Mouse (Mus musculus) kidney, embryonic 16.5 days (tissue): ENCODE measurements at regions not wholly inside any gene's neighbourhood (a gene's known extent, or its start where the extent isn't known, plus 50 kb on each side); places are given as distances from the start of the nearest gene placed in this dataset.

Experiments used
- ATAC-seq: fragments of 200-750 bp; cut with Nextera tagmentation; 2 replicates; pipeline ENCODE4 v1.8.0; 2017; ENCODE audit warnings: moderate TSS enrichment; ENCODE audit not compliant: low FRiP score, low TSS enrichment
- H3K27ac ChIP-seq: fragments of 300-500 bp; sonication (generic); 2 replicates; pipeline ENCODE4 v1.5.1; 2014; ENCODE audit warnings: low read length
- H3K27me3 ChIP-seq: fragments of 300-500 bp; sonication (generic); 2 replicates; pipeline ENCODE4 v1.6.1; 2014; ENCODE audit warnings: low read length, control low read depth, mixed read lengths; ENCODE audit not compliant: insufficient read depth
- H3K36me3 ChIP-seq: fragments of 300-500 bp; sonication (generic); 2 replicates; pipeline ENCODE4 v1.6.1; 2014; ENCODE audit warnings: low read length, control low read depth, mixed read lengths; ENCODE audit not compliant: insufficient read depth
- H3K4me1 ChIP-seq: fragments of 300-500 bp; sonication (generic); 2 replicates; pipeline ENCODE4 v1.6.1; 2014; ENCODE audit warnings: low read length, control low read depth, mixed read lengths; ENCODE audit not compliant: insufficient read depth
- H3K4me2 ChIP-seq: fragments of 300-500 bp; sonication (generic); replicated peaks from 2 replicates; pipeline ENCODE4 v1.6.1; 2014; ENCODE audit warnings: low read depth, low read length
- H3K4me3 ChIP-seq: fragments of 300-500 bp; sonication (generic); 2 replicates; pipeline ENCODE4 v1.5.1; 2014; ENCODE audit warnings: mild to moderate bottlenecking, low read length
- H3K9ac ChIP-seq: fragments of 300-500 bp; sonication (generic); replicated peaks from 2 replicates; pipeline ENCODE4 v1.6.1; 2014; ENCODE audit warnings: low read length
- H3K9me3 ChIP-seq: fragments of 300-500 bp; sonication (generic); 2 replicates; pipeline ENCODE4 v1.6.1; 2016; ENCODE audit warnings: low read length, control low read depth
- whole genome bisulfite sequencing: fragments of 180-500 bp; shearing (Covaris S2); extraction: QIAGEN DNeasy Blood & Tissue Kit; methylation state at CpG from one replicate; pipeline ENCODE4 v1.1.7; 2014; 5-methylcytosine and 5-hydroxymethylcytosine counted together

- no peak overlapping the region for H3K4me2 ChIP-seq
- ATAC-seq = no peak
- no peaks in the 10 kb centered on the region for H3K9me3 ChIP-seq
- H3K4me1 ChIP-seq = peaks cover 3% of the 10 kb centered on the region; the same call in 1 of the 2 replicates
- no peaks in the 10 kb centered on the region for H3K27me3 ChIP-seq
- H3K36me3 ChIP-seq = no peaks in the 10 kb centered on the region
- H3K9ac ChIP-seq = no peak overlapping the region
- no peak overlapping the region for H3K4me3 ChIP-seq
- H3K27ac ChIP-seq = no peak overlapping the region
- WGBS = 84% methylated on average over 9 of the region's 9 CpGs
Measured at GRCm38 (mm10) chr8:87064768-87065167, 179.7 kb upstream of the N4bp1 start.

- Histone ChIP-seq H3K27ac (no peak overlapping the region), H3K27me3 (no peaks in the 10 kb centered on the region), H3K36me3 (no peaks in the 10 kb centered on the region), H3K4me1 (peaks cover 3% of the 10 kb centered on the region; the same call in 1 of the 2 replicates), H3K9me3 (no peaks in the 10 kb centered on the region), H3K9ac (no peak overlapping the region), H3K4me2 (no peak overlapping the region), H3K4me3 (no peak overlapping the region)
- no peak for ATAC-seq
- 67% methylated on average over 12 of the region's 12 CpGs for WGBS
Measured at GRCm38 (mm10) chr8:87064250-87064747, 179.2 kb upstream of the N4bp1 start.

GRCm38 (mm10) chr8:87063588-87063987 is 178.5 kb upstream of the N4bp1 start:
- H3K4me1 ChIP-seq = peaks cover 3% of the 10 kb centered on the region; the same call in 1 of the 2 replicates
- H3K9me3 ChIP-seq = no peaks in the 10 kb centered on the region
- ATAC-seq = no peak
- WGBS = 91% methylated on average over 4 of the region's 4 CpGs
- H3K27me3 ChIP-seq = no peaks in the 10 kb centered on the region
- H3K27ac ChIP-seq = no peak overlapping the region
- H3K9ac ChIP-seq = no peak overlapping the region
- H3K4me3 ChIP-seq = no peak overlapping the region
- H3K4me2 ChIP-seq = no peak overlapping the region
- no peaks in the 10 kb centered on the region for H3K36me3 ChIP-seq

DNA sequence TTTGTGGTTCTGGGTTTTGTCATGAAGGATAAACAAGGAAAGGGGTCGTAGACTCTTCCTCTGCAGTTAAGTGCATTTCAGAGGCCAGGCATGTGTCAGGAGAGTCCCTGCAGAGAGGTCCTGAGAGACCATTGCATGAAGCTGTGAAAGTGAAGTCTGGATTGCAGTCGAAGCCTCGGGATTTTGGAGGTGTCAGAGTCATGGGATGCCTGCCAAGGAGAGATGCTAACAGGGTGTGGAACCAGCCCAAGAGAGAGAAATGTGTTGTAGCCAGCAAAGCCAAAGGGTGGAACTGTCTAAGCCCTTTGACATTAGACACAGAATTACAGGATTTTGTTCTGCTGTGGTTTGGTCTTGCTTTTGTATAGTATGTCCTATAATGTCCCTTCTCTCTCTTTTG is 164.7 kb upstream of the N4bp1 start:
- no peak overlapping the region for H3K4me3 ChIP-seq
- no peaks in the 10 kb centered on the region for H3K4me1 ChIP-seq
- no peaks in the 10 kb centered on the region for H3K9me3 ChIP-seq
- ATAC-seq = no peak
- H3K4me2 ChIP-seq = no peak overlapping the region
- no peak overlapping the region for H3K27ac ChIP-seq
- no peaks in the 10 kb centered on the region for H3K27me3 ChIP-seq
- H3K36me3 ChIP-seq = no peaks in the 10 kb centered on the region
- WGBS = 52% methylated on average over 3 of the region's 3 CpGs
- H3K9ac ChIP-seq = no peak overlapping the region

DNA sequence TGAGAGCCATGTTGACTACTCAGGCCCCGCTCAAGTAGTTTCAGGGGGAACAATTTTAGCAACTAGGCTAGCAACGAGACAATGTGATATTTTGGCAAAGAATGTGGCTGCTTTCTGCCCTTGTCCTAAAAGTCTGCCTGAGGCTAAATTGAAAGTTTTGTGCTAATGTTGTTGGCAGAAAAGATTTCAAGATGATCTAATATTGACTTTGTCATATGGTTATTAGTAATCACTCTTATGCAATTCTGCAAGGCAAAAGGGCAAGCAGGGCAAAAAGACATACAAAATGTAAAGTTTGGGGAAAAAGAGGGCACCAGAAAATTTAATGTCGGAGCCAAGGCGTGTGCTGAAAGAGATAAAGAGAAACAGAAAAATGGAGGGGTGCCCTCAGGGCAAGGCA is 164.1 kb upstream of the N4bp1 start:
- whole genome bisulfite sequencing = 92% methylated on average over 4 of the region's 4 CpGs
- no peak for ATAC-seq
- no peak overlapping the region for H3K9ac ChIP-seq
- no peak overlapping the region for H3K27ac ChIP-seq
- no peak overlapping the region for H3K4me2 ChIP-seq
- H3K36me3 ChIP-seq = no peaks in the 10 kb centered on the region
- H3K9me3 ChIP-seq = no peaks in the 10 kb centered on the region
- H3K4me3 ChIP-seq = no peak overlapping the region
- no peaks in the 10 kb centered on the region for H3K4me1 ChIP-seq
- H3K27me3 ChIP-seq = no peaks in the 10 kb centered on the region

GRCm38 (mm10) chr8:87046590-87046989 is 161.5 kb upstream of the N4bp1 start:
- Histone ChIP-seq H3K4me1 (no peaks in the 10 kb centered on the region), H3K4me3 (no peak overlapping the region), H3K9ac (no peak overlapping the region), H3K9me3 (no peaks in the 10 kb centered on the region), H3K27me3 (no peaks in the 10 kb centered on the region), H3K4me2 (no peak overlapping the region), H3K27ac (no peak overlapping the region), H3K36me3 (no peaks in the 10 kb centered on the region)
- ATAC-seq = no peak
- 76% methylated on average over 4 of the region's 4 CpGs for WGBS

DNA sequence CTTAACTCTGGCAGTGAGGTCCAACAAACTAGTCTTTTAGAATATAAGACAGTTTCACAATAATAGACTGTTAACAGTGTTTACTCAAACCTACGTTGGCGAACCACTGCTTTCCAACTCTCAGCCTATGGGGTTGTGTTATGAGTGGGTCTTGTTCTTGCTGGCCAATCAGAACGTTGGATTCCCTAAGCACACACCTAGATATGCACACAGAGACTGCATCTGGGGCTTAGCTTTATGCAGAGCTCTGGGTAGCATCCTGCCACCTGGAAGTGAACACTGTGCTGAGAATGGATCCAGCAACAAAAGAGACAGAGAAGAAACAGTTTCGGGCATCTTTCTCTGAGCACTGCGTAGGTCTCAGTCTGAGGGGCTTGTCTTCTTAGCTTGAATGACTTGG is 158.0 kb upstream of the N4bp1 start:
- 86% methylated on average over 5 of the region's 5 CpGs for WGBS
- peaks cover 2% of the 10 kb centered on the region; the same call in 1 of the 2 replicates for H3K4me1 ChIP-seq
- H3K27ac ChIP-seq = no peak overlapping the region
- no peaks in the 10 kb centered on the region for H3K36me3 ChIP-seq
- no peaks in the 10 kb centered on the region for H3K9me3 ChIP-seq
- H3K4me2 ChIP-seq = no peak overlapping the region
- no peak overlapping the region for H3K9ac ChIP-seq
- ATAC-seq = no peak
- H3K4me3 ChIP-seq = no peak overlapping the region
- no peaks in the 10 kb centered on the region for H3K27me3 ChIP-seq

GRCm38 (mm10) chr8:87037620-87038380 is 152.7 kb upstream of the N4bp1 start:
- Histone ChIP-seq H3K36me3 (no peaks in the 10 kb centered on the region), H3K4me2 (peak overlapping the region; percentile 74), H3K27me3 (peaks cover 12% of the 10 kb centered on the region; the same call in 1 of the 2 replicates), H3K4me1 (peaks cover 8% of the 10 kb centered on the region; the same call in 1 of the 2 replicates), H3K9me3 (no peaks in the 10 kb centered on the region), H3K4me3 (peak overlapping the region; percentile 49), H3K9ac (peak overlapping the region; percentile 58), H3K27ac (no peak overlapping the region)
- 2% methylated on average over 48 of the region's 48 CpGs for WGBS
- no peak for ATAC-seq

DNA sequence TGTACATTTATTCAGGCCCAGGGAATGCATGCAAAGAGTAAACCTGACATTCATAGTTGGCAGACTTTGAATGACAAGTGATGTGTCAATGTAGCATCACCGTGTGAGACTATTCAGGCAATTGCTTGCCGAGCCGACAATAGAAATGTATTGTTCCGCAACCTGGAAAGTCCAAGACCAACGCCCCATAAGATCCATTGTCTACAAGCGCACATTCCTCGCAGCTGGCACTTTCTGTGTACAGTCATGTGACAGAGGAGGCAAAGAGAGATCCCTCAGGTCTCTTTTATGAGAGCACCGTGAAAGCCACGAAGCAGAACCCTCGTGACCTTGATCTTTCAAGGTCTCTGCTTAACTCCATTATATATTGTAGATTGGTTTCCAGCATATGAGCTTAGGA is 150.9 kb upstream of the N4bp1 start:
- Histone ChIP-seq H3K4me2 (no peak overlapping the region), H3K36me3 (no peaks in the 10 kb centered on the region), H3K9ac (no peak overlapping the region), H3K9me3 (no peaks in the 10 kb centered on the region), H3K4me3 (no peak overlapping the region), H3K4me1 (peaks cover 8% of the 10 kb centered on the region; the same call in 1 of the 2 replicates), H3K27ac (no peak overlapping the region), H3K27me3 (peaks cover 12% of the 10 kb centered on the region; the same call in 1 of the 2 replicates)
- 87% methylated on average over 10 of the region's 10 CpGs for WGBS
- ATAC-seq = no peak

DNA sequence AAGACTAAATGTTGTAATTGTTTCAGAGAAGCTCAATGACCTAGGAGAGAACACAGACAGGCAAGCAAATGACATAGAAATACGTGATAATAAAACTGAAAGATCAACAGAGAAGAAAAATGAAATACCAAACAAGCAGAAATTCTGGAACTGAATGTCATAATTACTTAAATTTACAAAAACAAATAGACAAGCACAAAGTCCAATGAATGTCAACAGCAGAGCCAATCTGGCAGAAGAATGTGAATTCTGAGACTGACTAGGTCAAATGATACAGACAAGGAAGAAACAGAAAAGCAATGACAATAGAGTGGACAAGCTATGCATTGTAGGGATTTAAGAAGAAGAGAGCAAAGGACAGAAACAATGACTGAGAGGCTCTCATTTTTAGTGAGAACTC is 143.1 kb upstream of the N4bp1 start:
- H3K36me3 ChIP-seq = no peaks in the 10 kb centered on the region
- H3K4me3 ChIP-seq = no peak overlapping the region
- H3K9ac ChIP-seq = no peak overlapping the region
- WGBS = 79% methylated on average over 1 of the region's 1 CpGs
- H3K4me2 ChIP-seq = no peak overlapping the region
- no peak overlapping the region for H3K27ac ChIP-seq
- no peaks in the 10 kb centered on the region for H3K9me3 ChIP-seq
- H3K27me3 ChIP-seq = no peaks in the 10 kb centered on the region
- no peaks in the 10 kb centered on the region for H3K4me1 ChIP-seq
- no peak for ATAC-seq
